Mouse (Mus musculus): Measurements from ENCODE around the gene Gm8871. TPM values are rescaled to one million over a fixed set of nuclear protein-coding genes. Genes with fewer than 3 reads are reported as not detected.
"Not testable (repeated sequence)": the region's sequence is repeated elsewhere in the genome, so short reads cannot be mapped to it uniquely, and the experiment has no call there.

Gm8871 gene
- polyA plus RNA-seq (2012; rRNA removed) = not detected in 2 replicates

DNA sequence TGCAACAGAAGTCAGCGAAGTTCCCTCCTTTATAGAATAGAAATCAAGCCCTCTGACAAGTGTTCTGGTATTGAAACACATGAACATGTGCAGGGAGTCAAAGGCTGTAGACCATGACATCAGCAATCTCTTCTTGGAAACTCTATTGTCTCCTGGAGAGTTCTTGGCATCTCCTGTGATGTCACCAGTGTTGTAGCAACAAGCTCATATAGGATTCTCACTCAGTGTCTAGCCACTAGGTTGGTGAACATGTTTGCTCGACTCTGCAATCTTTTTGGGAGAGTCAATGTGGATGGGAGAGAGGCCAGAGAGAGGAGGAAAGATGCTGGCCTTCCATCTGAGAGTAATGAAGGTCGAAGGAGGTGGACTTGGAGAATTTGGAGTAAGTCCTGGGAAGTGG lies at the start of gene Gm8871, which contains the start of gene Gm8857:
TSS of gene Gm8871 (plus strand) at position 301 of the 400 bp plus-strand sequence.
TSS of gene Gm8857 (plus strand) at position 303 of the 400 bp plus-strand sequence.
- not testable (repeated sequence) for H3K27me3 ChIP-seq (ENCODE audit: control insufficient read depth, insufficient read depth, low read length); DNase-seq; H3K4me1 ChIP-seq (ENCODE audit: control insufficient read depth, insufficient read depth, low read length); H3K4me3 ChIP-seq (replicated peaks; ENCODE audit: insufficient read depth, low read depth, low read length); H3K27ac ChIP-seq (ENCODE audit: insufficient read depth, low read length)
- WGBS = 45% methylated on average over 2 of the region's 3 CpGs

DNA sequence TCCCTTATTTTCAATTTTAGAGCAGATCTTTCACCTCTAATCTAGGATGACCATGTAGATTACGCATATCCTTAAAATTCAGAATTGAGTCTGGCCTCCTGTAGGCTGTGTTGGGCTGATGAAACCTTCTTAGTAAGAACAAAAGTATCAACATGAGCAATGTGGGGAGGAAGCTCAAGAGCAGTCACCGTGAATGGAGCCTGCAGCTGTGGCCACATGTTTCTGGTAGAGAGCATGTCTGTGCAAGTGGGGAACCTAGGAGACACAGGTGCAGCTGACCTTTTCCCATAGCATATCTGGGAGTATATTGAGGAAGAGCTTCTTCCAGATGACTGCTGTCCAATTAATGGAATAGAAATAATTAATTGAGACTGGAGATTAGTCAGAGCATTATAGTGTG lies 5.9 kb downstream of the Gm8871 start:
- not testable (repeated sequence) for H3K4me3 ChIP-seq (replicated peaks; ENCODE audit: insufficient read depth, low read depth, low read length); H3K27me3 ChIP-seq (ENCODE audit: control insufficient read depth, insufficient read depth, low read length); H3K27ac ChIP-seq (ENCODE audit: insufficient read depth, low read length); DNase-seq; H3K4me1 ChIP-seq (ENCODE audit: control insufficient read depth, insufficient read depth, low read length)
- WGBS = 80% methylated on average over 2 of the region's 2 CpGs

DNA sequence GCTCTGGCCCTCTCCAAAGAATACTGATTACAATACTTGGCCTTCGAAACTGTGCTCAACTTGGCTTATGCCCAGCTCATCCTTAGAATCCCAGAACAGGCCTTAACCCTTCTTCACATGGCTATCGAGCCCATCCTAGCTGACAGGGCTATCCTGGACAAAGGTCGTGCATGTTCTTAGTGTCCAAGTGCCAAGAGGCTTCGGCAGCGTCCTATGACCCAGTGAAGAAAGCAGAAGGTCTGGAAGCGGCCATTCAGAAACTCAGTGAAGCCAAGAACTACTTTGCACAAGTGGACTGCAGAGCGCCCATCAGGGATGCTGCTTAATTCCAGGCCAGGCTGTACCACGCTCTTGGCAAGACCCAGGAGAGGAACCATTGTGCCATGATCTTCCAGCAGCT lies 10.5 kb downstream of the Gm8871 start:
- 64% methylated on average over 6 of the region's 8 CpGs for WGBS
- not testable (repeated sequence) for H3K4me3 ChIP-seq (replicated peaks; ENCODE audit: insufficient read depth, low read depth, low read length)

More for the DNA sequence above, 10.5 kb downstream of the Gm8871 start:
- not testable (repeated sequence) for H3K27ac ChIP-seq (ENCODE audit: insufficient read depth, low read length); H3K4me1 ChIP-seq (ENCODE audit: control insufficient read depth, insufficient read depth, low read length); DNase-seq; H3K27me3 ChIP-seq (ENCODE audit: control insufficient read depth, insufficient read depth, low read length)

Other genes with a start within 250 kb of the Gm8871 start
- gene Gm8857, start within 50 bp of the Gm8871 start, polyA plus RNA-seq (2012; rRNA removed) = not detected in 2 replicates
- not detected in 2 replicates for gene Gm8879, start 179.8 kb downstream of the Gm8871 start, polyA plus RNA-seq (2012; rRNA removed)
- gene Gm5861, start 235.3 kb downstream of the Gm8871 start, polyA plus RNA-seq (2012; rRNA removed) = not detected in 2 replicates